Mouse (Mus musculus): Measurements from ENCODE around the gene Brpf3. TPM values are rescaled to one million over a fixed set of nuclear protein-coding genes. Genes with fewer than 3 reads are reported as not detected.

The Brpf3 gene
- polyA plus RNA-seq, 1 experiment from 2014 or later, result 44.4 TPM

DNA sequence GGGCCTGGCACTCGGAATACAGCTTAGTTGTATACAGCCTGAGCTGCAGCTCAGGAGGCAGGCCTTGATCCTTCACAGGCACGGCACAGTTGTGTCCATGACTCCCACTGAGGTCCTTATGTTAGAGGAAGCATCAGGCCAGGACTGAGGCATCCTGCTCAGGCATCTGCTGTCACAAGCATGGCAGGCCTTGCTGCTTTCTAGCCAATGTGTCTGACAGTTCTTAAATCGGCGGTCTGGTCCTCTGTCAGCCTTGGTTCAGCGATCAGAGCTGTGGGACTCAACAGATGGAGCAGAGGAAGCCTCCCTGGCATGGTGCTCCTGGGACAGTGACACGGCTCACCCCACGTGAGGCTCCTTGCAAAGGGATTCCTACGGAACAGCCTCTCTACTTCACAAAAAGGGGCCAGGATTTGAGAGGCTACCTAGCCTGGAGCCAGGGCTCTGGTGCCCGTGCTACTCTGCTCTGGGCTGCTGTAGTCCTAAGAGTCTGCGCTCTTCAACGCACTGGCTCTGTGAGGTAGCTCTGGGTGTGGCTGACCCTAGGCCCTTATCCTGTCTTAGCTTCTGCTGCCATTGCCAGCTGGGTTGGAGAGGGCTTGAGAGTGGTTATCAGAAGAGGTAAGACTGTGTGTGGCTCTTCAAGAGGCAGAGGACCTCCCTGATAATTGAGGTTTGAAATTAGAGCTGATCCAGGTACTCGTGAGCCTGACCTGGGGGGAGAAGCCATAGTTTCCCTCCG is 22.3 kb downstream of the Brpf3 start:
- Histone ChIP-seq H3K27me3 (replicated peaks; ENCODE audit: control insufficient read depth, insufficient read depth, low read length) (no peaks in the 10 kb centered on the region), H3K9me3 (ENCODE audit: control insufficient read depth) (no peaks in the 10 kb centered on the region), H3K9ac (ENCODE audit: low read depth, low read length) (no peak overlapping the region), H3K4me3 (ENCODE audit: low read depth, low read length) (no peak overlapping the region), H3K4me2 (replicated peaks; ENCODE audit: low read depth) (no peak overlapping the region), H3K27ac (ENCODE audit: low read depth, low read length) (no peak overlapping the region), H3K4me1 (replicated peaks; ENCODE audit: control insufficient read depth, insufficient read depth, low read length) (peaks cover 14% of the 10 kb centered on the region; the same call in 1 of the 2 replicates), H3K36me3 (ENCODE audit: control insufficient read depth, insufficient read depth) (peaks cover 87% of the 10 kb centered on the region)
- ATAC-seq, result no peak
- TF ChIP-seq CTCF (IDR thresholded peaks at IDR 0.05; ENCODE audit: low read depth), result no peak
- 91% methylated on average over 13 of the region's 13 CpGs for WGBS

- no peak for TF ChIP-seq CTCF (IDR thresholded peaks at IDR 0.05; ENCODE audit: low read depth)
- no peaks in the 10 kb centered on the region for H3K9me3 ChIP-seq (ENCODE audit: control insufficient read depth)
- no peak overlapping the region for H3K4me2 ChIP-seq (replicated peaks; ENCODE audit: low read depth)
- no peaks in the 10 kb centered on the region for H3K27me3 ChIP-seq (replicated peaks; ENCODE audit: control insufficient read depth, insufficient read depth, low read length)
- H3K36me3 ChIP-seq (ENCODE audit: control insufficient read depth, insufficient read depth), result peaks cover 87% of the 10 kb centered on the region
- no peak overlapping the region for H3K9ac ChIP-seq (ENCODE audit: low read depth, low read length)
- no peak for ATAC-seq
- H3K27ac ChIP-seq (ENCODE audit: low read depth, low read length), result no peak overlapping the region
- no peak overlapping the region for H3K4me3 ChIP-seq (ENCODE audit: low read depth, low read length)
- WGBS, result 88% methylated on average over 11 of the region's 11 CpGs
- H3K4me1 ChIP-seq (replicated peaks; ENCODE audit: control insufficient read depth, insufficient read depth, low read length), result peaks cover 11% of the 10 kb centered on the region; the same call in 1 of the 2 replicates
These were observed 22.9 kb downstream of the Brpf3 start for GRCm38 (mm10) chr17:28823749-28824148.

- H3K27me3 ChIP-seq (replicated peaks; ENCODE audit: control insufficient read depth, insufficient read depth, low read length), result no peaks in the 10 kb centered on the region
- no peak overlapping the region for H3K9ac ChIP-seq (ENCODE audit: low read depth, low read length)
- H3K4me3 ChIP-seq (ENCODE audit: low read depth, low read length), result no peak overlapping the region
- no peaks in the 10 kb centered on the region for H3K9me3 ChIP-seq (ENCODE audit: control insufficient read depth)
- ATAC-seq, result no peak
- 68% methylated on average over 6 of the region's 6 CpGs for WGBS
- H3K36me3 ChIP-seq (ENCODE audit: control insufficient read depth, insufficient read depth), result peaks cover 96% of the 10 kb centered on the region
- TF ChIP-seq CTCF (IDR thresholded peaks at IDR 0.05; ENCODE audit: low read depth), result no peak
- peaks cover 11% of the 10 kb centered on the region; the same call in 1 of the 2 replicates for H3K4me1 ChIP-seq (replicated peaks; ENCODE audit: control insufficient read depth, insufficient read depth, low read length)
- no peak overlapping the region for H3K4me2 ChIP-seq (replicated peaks; ENCODE audit: low read depth)
- H3K27ac ChIP-seq (ENCODE audit: low read depth, low read length), result peak overlapping the region; percentile 60; the same call in 1 of the 2 replicates
These were observed 24.0 kb downstream of the Brpf3 start for GRCm38 (mm10) chr17:28824896-28825295.

GRCm38 (mm10) chr17:28825359-28826041 is 24.6 kb downstream of the Brpf3 start:
- Histone ChIP-seq H3K9ac (ENCODE audit: low read depth, low read length) (no peak overlapping the region), H3K4me3 (ENCODE audit: low read depth, low read length) (no peak overlapping the region), H3K4me1 (replicated peaks; ENCODE audit: control insufficient read depth, insufficient read depth, low read length) (peaks cover 11% of the 10 kb centered on the region; the same call in 1 of the 2 replicates), H3K27me3 (replicated peaks; ENCODE audit: control insufficient read depth, insufficient read depth, low read length) (no peaks in the 10 kb centered on the region), H3K4me2 (replicated peaks; ENCODE audit: low read depth) (no peak overlapping the region), H3K27ac (ENCODE audit: low read depth, low read length) (peak overlapping the region; percentile 60), H3K36me3 (ENCODE audit: control insufficient read depth, insufficient read depth) (peaks cover 95% of the 10 kb centered on the region), H3K9me3 (ENCODE audit: control insufficient read depth) (no peaks in the 10 kb centered on the region)
- ATAC-seq, result peak; percentile 76
- 43% methylated on average over 6 of the region's 6 CpGs for WGBS
- no peak for TF ChIP-seq CTCF (IDR thresholded peaks at IDR 0.05; ENCODE audit: low read depth)

- Histone ChIP-seq H3K4me1 (replicated peaks; ENCODE audit: control insufficient read depth, insufficient read depth, low read length) (peaks cover 11% of the 10 kb centered on the region; the same call in 1 of the 2 replicates), H3K36me3 (ENCODE audit: control insufficient read depth, insufficient read depth) (peaks cover 93% of the 10 kb centered on the region), H3K27me3 (replicated peaks; ENCODE audit: control insufficient read depth, insufficient read depth, low read length) (no peaks in the 10 kb centered on the region), H3K27ac (ENCODE audit: low read depth, low read length) (no peak overlapping the region), H3K4me2 (replicated peaks; ENCODE audit: low read depth) (no peak overlapping the region), H3K9ac (ENCODE audit: low read depth, low read length) (no peak overlapping the region), H3K4me3 (ENCODE audit: low read depth, low read length) (no peak overlapping the region), H3K9me3 (ENCODE audit: control insufficient read depth) (no peaks in the 10 kb centered on the region)
- TF ChIP-seq CTCF (IDR thresholded peaks at IDR 0.05; ENCODE audit: low read depth), result peak; percentile 34; the same call in 1 of the 2 replicates
- ATAC-seq, result no peak
- 78% methylated on average over 8 of the region's 8 CpGs for WGBS
These were observed 26.9 kb downstream of the Brpf3 start for GRCm38 (mm10) chr17:28827665-28828231.

GRCm38 (mm10) chr17:28829120-28829519 is 28.2 kb downstream of the Brpf3 start:
- no peak for ATAC-seq
- WGBS, result 87% methylated on average over 14 of the region's 14 CpGs

More at GRCm38 (mm10) chr17:28829120-28829519, 28.2 kb downstream of the Brpf3 start:
- no peaks in the 10 kb centered on the region for H3K27me3 ChIP-seq (replicated peaks; ENCODE audit: control insufficient read depth, insufficient read depth, low read length)
- peaks cover 89% of the 10 kb centered on the region for H3K36me3 ChIP-seq (ENCODE audit: control insufficient read depth, insufficient read depth)
- no peak overlapping the region for H3K4me2 ChIP-seq (replicated peaks; ENCODE audit: low read depth)
- no peak overlapping the region for H3K9ac ChIP-seq (ENCODE audit: low read depth, low read length)
- no peak overlapping the region for H3K4me3 ChIP-seq (ENCODE audit: low read depth, low read length)
- no peak overlapping the region for H3K27ac ChIP-seq (ENCODE audit: low read depth, low read length)
- no peak for TF ChIP-seq CTCF (IDR thresholded peaks at IDR 0.05; ENCODE audit: low read depth)
- no peaks in the 10 kb centered on the region for H3K9me3 ChIP-seq (ENCODE audit: control insufficient read depth)
- H3K4me1 ChIP-seq (replicated peaks; ENCODE audit: control insufficient read depth, insufficient read depth, low read length), result peaks cover 11% of the 10 kb centered on the region; the same call in 1 of the 2 replicates

All from intestine, postnatal 0 days (tissue).